Mouse (Mus musculus) stomach, postnatal 0 days (tissue): ENCODE measurements around the gene Pmf1. TPM values are rescaled to one million over a fixed set of nuclear protein-coding genes. Genes with fewer than 3 reads are reported as not detected.
A peak's percentile ranks its signal among the peaks of the same experiment; 100 is the strongest.

Experiments
- ATAC-seq: fragments of 200-750 bp; cut with Nextera tagmentation; 2 replicates; pipeline ENCODE4 v1.8.0; 2017; ENCODE audit not compliant: low FRiP score, low TSS enrichment
- DNase-seq: peaks from one replicate; pipeline ENCODE4 v3.0.0-alpha.2; 2016; ENCODE audit warnings: low spot score
- H3K27ac ChIP-seq: fragments of 300-500 bp; sonication (generic); replicated peaks from 2 replicates; pipeline ENCODE4 v1.5.1; 2014; ENCODE audit warnings: mild to moderate bottlenecking, control low read depth
- H3K27me3 ChIP-seq: fragments of 300-500 bp; sonication (generic); 2 replicates; pipeline ENCODE4 v1.6.1; 2014; ENCODE audit warnings: low read length; ENCODE audit not compliant: control insufficient read depth, insufficient read depth
- H3K36me3 ChIP-seq: fragments of 300-500 bp; sonication (generic); 2 replicates; pipeline ENCODE4 v1.6.1; 2014; ENCODE audit warnings: low read length, mixed read lengths; ENCODE audit not compliant: control insufficient read depth, insufficient read depth
- H3K4me1 ChIP-seq: fragments of 300-500 bp; sonication (generic); replicated peaks from 2 replicates; pipeline ENCODE4 v1.6.1; 2014; ENCODE audit warnings: antibody characterized with exemption; ENCODE audit not compliant: control insufficient read depth, insufficient read depth
- H3K4me2 ChIP-seq: fragments of 300-500 bp; sonication (generic); replicated peaks from 2 replicates; pipeline ENCODE4 v1.6.1; 2014; ENCODE audit warnings: low read depth, mild to moderate bottlenecking, control low read depth, moderate library complexity
- H3K4me3 ChIP-seq: fragments of 300-500 bp; sonication (generic); 2 replicates; pipeline ENCODE4 v1.5.1; 2014; ENCODE audit warnings: low read depth, low read length, control low read depth
- H3K9ac ChIP-seq: fragments of 300-500 bp; sonication (generic); 2 replicates; pipeline ENCODE4 v1.6.1; 2014; ENCODE audit warnings: mild to moderate bottlenecking, low read length, control low read depth, mixed read lengths
- H3K9me3 ChIP-seq: fragments of 300-500 bp; sonication (generic); 2 replicates; pipeline ENCODE4 v1.6.1; 2016; ENCODE audit warnings: low read length; ENCODE audit not compliant: control insufficient read depth
- CTCF ChIP-seq: IDR thresholded peaks from 2 replicates; pipeline ENCODE4 v1.5.1; 2016; ENCODE audit warnings: antibody characterized with exemption, low read depth, mild to moderate bottlenecking, moderate library complexity
- EP300 ChIP-seq: optimal IDR thresholded peaks from 2 replicates; pipeline ENCODE3; 2016; ENCODE audit warnings: antibody characterized with exemption
- WGBS: fragments of 180-500 bp; shearing (Covaris S2); extraction: QIAGEN DNeasy Blood & Tissue Kit; methylation state at CpG from one replicate; pipeline ENCODE4 v1.1.7; 2014; 5-methylcytosine and 5-hydroxymethylcytosine counted together
- polyA plus RNA-seq: library from polyadenylated mRNA; unstranded; fragments of >200 nt; fragmentation: Nextera tagmentation; extraction: Ambion mirVana; gene quantifications from 2 replicates; pipeline ENCODE4 v1.2.1, GENCODE M21; 2015

The Pmf1 gene
- polyA plus RNA-seq, 1 experiment from 2014 or later, result 58.1 TPM

- ATAC-seq, result no peak
- Histone ChIP-seq H3K27ac (no peak overlapping the region), H3K4me2 (no peak overlapping the region), H3K4me1 (no peaks in the 10 kb centered on the region), H3K27me3 (no peaks in the 10 kb centered on the region), H3K9me3 (no peaks in the 10 kb centered on the region), H3K4me3 (no peak overlapping the region), H3K36me3 (peaks cover 5% of the 10 kb centered on the region), H3K9ac (no peak overlapping the region)
- DNase-seq, result no peak
- no peak for TF ChIP-seq CTCF
- no peak for TF ChIP-seq EP300
- 84% methylated on average over 11 of the region's 11 CpGs for WGBS
Measured at GRCm38 (mm10) chr3:88412636-88413035, 2.5 kb upstream of the Pmf1 start.

- 85% methylated on average over 4 of the region's 4 CpGs for WGBS
- ATAC-seq, result no peak
- H3K27ac ChIP-seq, result no peak overlapping the region
- no peak overlapping the region for H3K9ac ChIP-seq
- DNase-seq, result no peak
- H3K4me2 ChIP-seq, result no peak overlapping the region
- H3K4me3 ChIP-seq, result no peak overlapping the region
- H3K9me3 ChIP-seq, result no peaks in the 10 kb centered on the region
- H3K4me1 ChIP-seq, result no peaks in the 10 kb centered on the region
- peaks cover 5% of the 10 kb centered on the region for H3K36me3 ChIP-seq
- TF ChIP-seq CTCF (no peak), EP300 (no peak)
- H3K27me3 ChIP-seq, result no peaks in the 10 kb centered on the region
Measured at GRCm38 (mm10) chr3:88411681-88412080, 1.6 kb upstream of the Pmf1 start.

GRCm38 (mm10) chr3:88410645-88411031 lies 507 bp upstream of the Pmf1 start:
- Histone ChIP-seq H3K4me3 (peak overlapping the region; percentile 70), H3K9ac (peak overlapping the region; percentile 89; the same call in 1 of the 2 replicates), H3K27ac (peak overlapping the region; percentile 96), H3K27me3 (no peaks in the 10 kb centered on the region), H3K4me1 (no peaks in the 10 kb centered on the region; the same call in 1 of the 2 replicates), H3K9me3 (no peaks in the 10 kb centered on the region), H3K4me2 (peak overlapping the region; percentile 67), H3K36me3 (peaks cover 5% of the 10 kb centered on the region)
- TF ChIP-seq CTCF (no peak), EP300 (no peak)
- WGBS, result 17% methylated on average over 7 of the region's 7 CpGs
- ATAC-seq (no peak; the same call in 1 of the 2 replicates), DNase-seq (no peak)

- Histone ChIP-seq H3K27me3 (no peaks in the 10 kb centered on the region), H3K36me3 (peaks cover 2% of the 10 kb centered on the region), H3K4me3 (peak overlapping the region; percentile 70; the same call in 1 of the 2 replicates), H3K4me1 (no peaks in the 10 kb centered on the region; the same call in 1 of the 2 replicates), H3K9ac (peak overlapping the region; percentile 89), H3K27ac (no peak overlapping the region), H3K4me2 (peak overlapping the region; percentile 67), H3K9me3 (no peaks in the 10 kb centered on the region)
- ATAC-seq (no peak), DNase-seq (no peak)
- TF ChIP-seq CTCF, result no peak
- no peak for TF ChIP-seq EP300
- WGBS, result 53% methylated on average over 5 of the region's 5 CpGs
Measured at GRCm38 (mm10) chr3:88408953-88409352, 1.2 kb downstream of the Pmf1 start.

- Histone ChIP-seq H3K27ac (no peak overlapping the region), H3K27me3 (no peaks in the 10 kb centered on the region), H3K9ac (no peak overlapping the region; the same call in 1 of the 2 replicates), H3K36me3 (no peaks in the 10 kb centered on the region; the same call in 1 of the 2 replicates), H3K4me1 (no peaks in the 10 kb centered on the region; the same call in 1 of the 2 replicates), H3K4me2 (no peak overlapping the region), H3K4me3 (no peak overlapping the region), H3K9me3 (no peaks in the 10 kb centered on the region)
- TF ChIP-seq CTCF (no peak), EP300 (no peak)
- DNase-seq, result no peak
- WGBS, result 37% methylated on average over 7 of the region's 7 CpGs
- no peak for ATAC-seq
Measured at GRCm38 (mm10) chr3:88407529-88407928, 2.6 kb downstream of the Pmf1 start.

- Histone ChIP-seq H3K4me3 (no peak overlapping the region), H3K4me2 (no peak overlapping the region), H3K27ac (no peak overlapping the region), H3K4me1 (no peaks in the 10 kb centered on the region; the same call in 1 of the 2 replicates), H3K9me3 (no peaks in the 10 kb centered on the region), H3K9ac (no peak overlapping the region), H3K36me3 (no peaks in the 10 kb centered on the region), H3K27me3 (no peaks in the 10 kb centered on the region)
- DNase-seq (peak; percentile 70), ATAC-seq (peak; percentile 9; the same call in 1 of the 2 replicates)
- peak; percentile 97 for TF ChIP-seq CTCF
- no peak for TF ChIP-seq EP300
- 4% methylated on average over 2 of the region's 2 CpGs for WGBS
Measured at GRCm38 (mm10) chr3:88407090-88407489, 3.0 kb downstream of the Pmf1 start.
